Mouse (Mus musculus) heart, embryonic 10.5 days (tissue): ENCODE data around the gene Gm28539. TPM values are rescaled to one million over a fixed set of nuclear protein-coding genes. Genes with fewer than 3 reads are reported as not detected.

ENCODE experiments used
- DNase-seq: peaks from one replicate; pipeline ENCODE4 v3.0.0-alpha.2; 2017; ENCODE audit warnings: low spot score
- H3K27ac ChIP-seq: fragments of 300-500 bp; sonication (generic); 2 replicates; pipeline ENCODE4 v1.5.1; 2016; ENCODE audit warnings: mild to moderate bottlenecking
- H3K27me3 ChIP-seq: fragments of 300-500 bp; sonication (generic); 2 replicates; pipeline ENCODE4 v1.6.1; 2016; ENCODE audit warnings: mild to moderate bottlenecking; ENCODE audit not compliant: poor library complexity, insufficient read depth, severe bottlenecking
- H3K36me3 ChIP-seq: fragments of 300-500 bp; sonication (generic); 2 replicates; pipeline ENCODE4 v1.6.1; 2016; ENCODE audit warnings: mild to moderate bottlenecking, moderate library complexity
- H3K4me1 ChIP-seq: fragments of 300-500 bp; sonication (generic); 2 replicates; pipeline ENCODE4 v1.6.1; 2016; ENCODE audit warnings: mild to moderate bottlenecking
- H3K4me3 ChIP-seq: fragments of 300-500 bp; sonication (generic); 2 replicates; pipeline ENCODE4 v1.5.1; 2016; ENCODE audit warnings: mild to moderate bottlenecking, moderate library complexity
- H3K9me3 ChIP-seq: fragments of 300-500 bp; sonication (generic); 2 replicates; pipeline ENCODE4 v1.6.1; 2016; ENCODE audit warnings: mild to moderate bottlenecking, moderate library complexity
- WGBS: fragments of 180-500 bp; shearing (Covaris S2); methylation state at CpG from one replicate; pipeline ENCODE4 v1.1.7; 2016; 5-methylcytosine and 5-hydroxymethylcytosine counted together
- polyA plus RNA-seq: library from polyadenylated mRNA; unstranded; fragments of >200 nt; fragmentation: Nextera tagmentation; extraction: Ambion mirVana; gene quantifications from 2 replicates; pipeline ENCODE4 v1.2.1, GENCODE M21; 2016

The Gm28539 gene
- polyA plus RNA-seq, 1 experiment from 2014 or later, result not detected

DNA sequence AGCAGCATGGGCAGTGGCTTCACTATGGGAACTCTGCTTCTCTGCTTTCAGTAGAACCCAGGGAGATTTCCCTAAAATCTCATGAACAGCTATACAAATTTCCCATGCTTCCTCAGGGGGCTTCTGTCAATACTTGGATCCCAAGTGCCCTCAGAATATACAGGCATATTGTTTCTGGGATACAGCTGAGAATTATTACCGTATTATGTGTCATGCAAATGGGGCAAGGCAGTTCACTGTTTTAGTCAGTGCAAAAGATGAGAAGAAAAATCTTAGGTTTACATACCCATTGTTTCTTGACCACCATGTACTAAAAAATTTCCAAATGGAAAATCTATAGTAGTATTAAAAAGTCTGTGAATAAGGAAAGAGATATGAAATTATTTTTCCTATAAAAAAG is 167.4 kb downstream of the Gm28539 start:
- no peaks in the 10 kb centered on the region for H3K27me3 ChIP-seq
- H3K27ac ChIP-seq, result no peak overlapping the region
- H3K4me3 ChIP-seq, result no peak overlapping the region
- 95% methylated on average over 1 of the region's 1 CpGs for WGBS
- H3K4me1 ChIP-seq, result no peaks in the 10 kb centered on the region
- DNase-seq, result no peak
- no peaks in the 10 kb centered on the region for H3K36me3 ChIP-seq
- H3K9me3 ChIP-seq, result no peaks in the 10 kb centered on the region

DNA sequence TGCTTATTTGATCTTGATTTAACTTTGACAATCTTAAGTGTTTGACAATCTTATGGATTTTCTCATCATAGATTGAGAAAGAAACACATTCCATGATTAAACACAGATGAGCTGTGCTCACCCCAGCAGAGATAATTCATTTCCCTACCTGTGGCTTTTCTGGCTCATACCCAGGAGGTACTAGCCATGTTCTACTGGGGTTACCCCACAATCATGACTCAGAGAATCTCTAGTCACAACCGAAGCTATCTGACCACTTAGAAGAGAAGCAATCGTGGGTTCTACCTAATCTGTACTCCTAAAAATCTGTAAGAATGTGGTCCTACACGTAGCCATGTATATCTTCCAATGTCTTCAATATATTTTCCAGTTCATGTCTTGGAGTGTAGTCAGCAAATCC is 168.9 kb downstream of the Gm28539 start:
- no peaks in the 10 kb centered on the region for H3K4me1 ChIP-seq
- no peak overlapping the region for H3K27ac ChIP-seq
- no peak overlapping the region for H3K4me3 ChIP-seq
- H3K9me3 ChIP-seq, result no peaks in the 10 kb centered on the region
- no peaks in the 10 kb centered on the region for H3K27me3 ChIP-seq
- no peaks in the 10 kb centered on the region for H3K36me3 ChIP-seq
- no peak for DNase-seq
- WGBS, result 60% methylated on average over 3 of the region's 3 CpGs

Other genes with a start within 250 kb of the Gm28539 start
- 1.00 and 6.9 TPM in 2 replicates for gene Tbx1, start 245.9 kb upstream of the Gm28539 start, polyA plus RNA-seq
- gene Gp1bb, start 214.2 kb upstream of the Gm28539 start, polyA plus RNA-seq, result 6.0 and 7.4 TPM in 2 replicates
- gene Gm49601, start 210.2 kb upstream of the Gm28539 start, polyA plus RNA-seq, result 0.26 and 1.1 TPM in 2 replicates
- gene Sept5, start 206.6 kb upstream of the Gm28539 start, polyA plus RNA-seq, result 4.3 and 11.7 TPM in 2 replicates
- gene Cldn5, start 59.7 kb upstream of the Gm28539 start, polyA plus RNA-seq, result 3.2 and 18.4 TPM in 2 replicates
- 77.4 and 85.2 TPM in 2 replicates for gene Ufd1, start 24.8 kb upstream of the Gm28539 start, polyA plus RNA-seq
- 50.8 and 58.4 TPM in 2 replicates for gene Cdc45, start 24.6 kb upstream of the Gm28539 start, polyA plus RNA-seq
- gene 2510002D24Rik, start within 50 bp of the Gm28539 start, polyA plus RNA-seq, result 41.3 and 47.4 TPM in 2 replicates
- 123 and 138 TPM in 2 replicates for gene Mrpl40, start 40.3 kb downstream of the Gm28539 start, polyA plus RNA-seq
- gene Hira, start 40.5 kb downstream of the Gm28539 start, polyA plus RNA-seq, result 13.4 and 23.1 TPM in 2 replicates